Mouse (Mus musculus): Measurements from ENCODE around the gene Sez6l.

The Sez6l gene

DNA sequence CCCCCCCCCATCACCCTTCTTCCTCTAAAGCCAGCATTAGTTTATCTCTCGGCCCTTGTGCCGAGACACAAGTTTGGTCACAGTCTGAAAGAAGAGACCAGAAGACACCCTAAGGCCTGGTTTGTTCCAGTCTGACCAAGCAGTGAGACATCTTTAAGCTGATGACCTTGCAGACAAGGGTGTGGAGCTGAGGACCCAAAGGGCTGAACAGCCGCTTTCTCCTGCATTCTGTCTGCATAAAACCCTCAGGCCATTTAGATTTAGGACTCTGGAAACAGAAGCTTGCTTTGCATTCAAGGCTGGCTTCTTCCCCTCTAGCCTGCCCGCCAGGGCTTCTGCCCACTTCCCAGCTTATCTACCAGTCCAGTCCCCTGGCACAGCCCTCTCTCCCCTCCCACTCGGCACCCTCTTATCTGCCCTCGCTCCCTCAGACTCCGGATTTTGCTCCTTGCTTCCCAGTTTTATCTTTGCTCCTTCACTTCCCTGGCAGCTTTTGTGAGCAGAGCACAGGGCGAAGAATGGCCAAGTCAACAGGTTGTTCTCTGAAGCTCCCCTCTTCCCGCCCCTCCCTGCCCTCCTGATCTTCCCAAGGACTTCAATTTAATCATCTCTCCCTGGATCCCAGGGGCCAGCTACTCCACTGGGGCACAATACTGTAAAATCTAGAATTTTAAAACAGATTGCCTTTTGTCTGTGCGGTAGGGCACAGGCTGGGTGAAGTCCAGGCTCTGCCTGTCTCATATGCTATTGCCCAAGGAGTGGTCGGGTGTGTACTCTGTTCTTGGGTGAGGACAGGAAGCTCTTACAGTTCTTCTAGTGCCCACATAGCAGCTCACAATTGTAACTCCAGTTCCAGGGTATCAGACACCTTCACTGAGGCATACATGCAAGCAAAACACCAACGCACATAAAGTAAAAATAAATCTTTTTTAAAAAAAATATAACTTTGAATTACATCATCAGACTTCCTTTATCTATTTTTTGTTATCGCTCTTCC, 77.8 kb downstream of the Sez6l start:
- DNase-seq (ENCODE audit: low spot score) = no peak

DNA sequence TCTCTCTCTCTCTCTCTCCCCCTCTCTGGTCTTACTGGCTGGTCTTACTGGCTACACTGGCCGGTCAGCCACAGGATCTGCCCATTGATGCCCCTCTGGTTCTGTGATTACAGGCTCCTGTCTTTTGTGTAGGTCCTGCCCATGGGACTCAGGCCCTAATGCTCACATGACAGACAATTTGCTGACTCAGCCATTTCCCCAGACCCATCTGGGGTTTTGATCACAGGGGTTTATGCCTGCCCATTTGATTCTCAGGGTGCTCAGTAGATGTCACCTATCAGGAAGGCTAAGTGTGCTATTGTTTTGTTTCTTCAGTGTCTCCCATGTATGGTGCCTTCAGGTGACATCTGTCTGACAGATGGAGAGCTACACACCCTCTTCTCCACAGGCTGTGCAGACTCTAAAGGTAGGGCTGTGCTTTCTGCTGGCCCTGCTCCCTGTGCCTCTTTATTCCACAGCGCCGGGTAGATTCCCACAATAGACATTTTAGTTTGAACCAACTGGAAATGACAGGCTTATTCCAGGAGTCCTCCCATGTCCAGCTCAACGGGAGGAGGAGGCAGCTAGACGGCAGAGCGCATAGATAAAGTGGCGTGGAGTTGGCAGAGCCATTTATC, 80.1 kb downstream of the Sez6l start:
- DNase-seq (ENCODE audit: low spot score) = no peak

DNA sequence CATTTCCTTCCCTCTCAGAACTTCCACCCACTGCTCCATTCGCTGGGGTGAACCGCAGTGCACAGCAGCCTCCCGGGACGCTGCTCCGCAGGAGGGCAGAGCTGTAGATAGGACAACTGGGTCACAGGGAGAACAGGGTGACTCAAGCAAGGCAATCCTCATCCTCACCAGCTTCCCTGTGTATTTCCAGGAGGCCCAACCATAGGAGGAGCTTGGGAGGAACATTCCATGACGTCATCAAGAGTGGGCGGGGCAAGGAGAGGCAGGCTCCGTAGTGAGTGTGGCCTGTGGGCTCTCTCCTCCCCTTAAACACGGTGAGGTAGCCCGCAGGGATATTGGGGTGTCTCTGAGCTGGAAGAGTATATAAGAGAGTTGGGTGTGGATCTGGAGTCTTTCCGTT, 83.5 kb downstream of the Sez6l start:
- peak; percentile 82 for DNase-seq (ENCODE audit: low spot score)

DNA sequence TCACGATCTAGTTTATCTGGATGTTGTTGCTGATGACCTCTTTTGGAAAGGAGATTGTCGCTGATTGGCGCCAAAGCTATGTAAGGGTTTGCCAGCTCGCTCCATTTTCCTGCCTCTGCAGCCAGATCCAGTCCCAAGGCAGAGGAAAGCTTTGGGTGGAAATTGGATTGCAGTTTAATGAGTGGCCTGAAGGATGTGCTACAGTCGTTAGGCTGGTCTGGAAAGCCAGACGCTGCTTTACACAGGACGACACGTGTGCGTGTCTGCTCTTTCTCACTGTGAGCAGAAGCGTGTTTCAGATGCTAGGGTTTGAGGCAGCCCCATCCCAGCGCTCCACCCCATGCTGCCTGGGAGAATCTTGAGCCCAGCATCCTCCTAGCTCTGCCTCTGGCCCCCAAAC, 85.5 kb downstream of the Sez6l start:
- peak; percentile 54 for DNase-seq (ENCODE audit: low spot score)

DNA sequence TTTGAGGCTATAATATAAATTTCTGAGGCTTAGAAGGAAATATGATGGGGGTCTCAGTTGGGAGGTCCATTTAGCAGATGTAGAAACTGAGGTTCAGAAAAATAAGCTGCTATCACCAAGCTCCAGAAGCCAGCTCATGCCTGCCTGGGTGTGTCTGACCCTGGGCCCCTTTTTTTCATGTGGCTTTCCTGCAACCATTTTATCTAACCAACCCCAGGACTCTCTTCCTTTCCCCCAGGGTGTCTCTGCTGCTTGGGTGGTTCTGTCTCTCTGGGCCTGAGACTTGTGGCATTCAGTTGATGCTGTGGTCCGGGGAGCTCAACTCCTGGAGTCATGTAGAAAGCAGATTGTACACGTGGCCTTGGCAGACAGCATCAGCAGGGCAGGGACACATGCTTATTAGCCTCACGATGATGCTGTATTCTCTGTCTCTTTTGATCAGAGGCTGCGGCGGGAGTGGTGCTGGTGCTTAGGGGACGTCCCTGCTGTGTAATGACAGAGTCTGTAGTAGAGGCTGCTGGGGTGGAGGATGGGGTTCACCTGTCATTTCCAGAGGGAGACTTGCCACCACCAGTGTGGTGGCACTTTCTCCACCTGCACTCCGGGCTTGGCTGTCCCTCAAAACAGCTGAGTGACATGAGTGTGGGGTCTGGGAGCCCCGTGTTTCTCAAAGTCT, 88.7 kb downstream of the Sez6l start:
- DNase-seq (ENCODE audit: low spot score) = no peak

DNA sequence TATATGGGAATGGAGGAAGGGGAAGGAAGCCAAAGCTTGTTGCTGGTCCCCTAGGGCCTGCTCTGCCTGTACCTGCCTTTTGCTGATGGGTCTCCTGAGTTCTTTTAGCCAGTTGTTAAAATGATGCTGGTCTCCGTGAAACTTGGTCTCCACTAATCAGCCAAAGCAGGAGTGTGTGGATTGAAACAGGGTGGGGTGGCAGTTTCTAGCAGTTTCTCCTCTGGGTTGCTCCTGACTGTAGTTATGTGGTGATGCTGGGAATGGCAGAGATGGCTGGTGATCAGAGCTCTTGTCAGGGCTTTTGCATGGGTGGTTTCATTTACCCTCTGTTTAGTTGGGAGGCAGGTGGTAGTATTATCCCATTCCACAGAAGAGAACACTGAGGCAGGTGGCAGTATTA, 89.5 kb downstream of the Sez6l start:
- no peak for DNase-seq (ENCODE audit: low spot score)

DNA sequence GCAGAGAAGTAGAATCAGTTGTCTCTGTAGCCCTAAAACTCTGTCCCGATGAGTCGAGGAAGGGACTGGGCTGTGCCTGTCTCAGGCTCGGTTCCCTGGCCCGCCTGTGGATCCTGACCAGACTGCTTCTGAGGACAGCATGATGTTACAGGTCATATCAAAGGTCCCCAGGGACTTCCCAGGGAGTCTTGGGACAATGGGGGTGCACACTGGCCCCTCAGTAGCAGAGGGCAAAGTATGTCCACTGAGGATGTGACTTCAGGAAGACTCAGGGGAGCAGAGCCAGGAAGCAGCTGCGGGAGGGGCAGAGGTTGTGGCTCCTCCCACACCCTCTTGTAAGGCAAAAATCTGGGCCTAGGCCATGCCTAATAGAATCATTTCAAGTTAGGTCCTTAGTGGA, 90.6 kb downstream of the Sez6l start:
- no peak for DNase-seq (ENCODE audit: low spot score)

DNA sequence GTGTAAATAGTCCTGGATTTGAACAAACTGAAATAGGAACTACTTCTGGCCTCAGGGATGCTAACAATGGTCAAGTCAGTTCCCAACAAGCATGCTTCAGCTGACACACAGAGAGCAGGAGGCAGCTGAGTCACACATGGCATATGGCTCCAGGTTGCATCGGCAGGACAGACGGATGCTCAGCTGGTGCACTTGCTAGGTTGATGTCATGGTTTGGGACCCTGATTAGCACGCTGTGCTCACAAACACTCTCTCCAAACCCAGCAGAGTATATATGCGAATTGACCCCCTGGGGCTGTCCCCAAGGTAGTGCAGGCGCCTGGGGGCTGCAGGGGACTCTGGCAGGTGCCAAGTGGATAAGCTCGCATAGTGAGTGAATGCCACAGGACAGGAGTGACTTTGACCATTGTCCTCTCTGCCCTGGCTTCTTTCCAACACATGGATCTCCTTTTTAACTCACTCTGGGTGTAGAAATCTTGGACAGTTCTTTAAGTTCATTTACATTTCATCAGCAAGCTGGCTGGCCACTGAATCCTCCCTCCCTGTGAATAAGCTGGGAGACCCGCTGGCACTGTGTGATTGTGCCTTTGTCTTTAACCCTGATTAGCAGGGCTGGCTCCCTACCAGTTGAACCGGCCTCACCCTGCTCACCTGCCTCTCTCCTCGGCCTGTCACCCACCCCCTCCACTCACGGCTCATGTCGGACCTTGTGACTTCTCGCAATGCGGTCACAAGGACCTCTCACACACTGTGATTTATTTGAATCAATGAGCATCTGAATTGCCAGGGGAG, 91.9 kb downstream of the Sez6l start:
- no peak for DNase-seq (ENCODE audit: low spot score)

DNA sequence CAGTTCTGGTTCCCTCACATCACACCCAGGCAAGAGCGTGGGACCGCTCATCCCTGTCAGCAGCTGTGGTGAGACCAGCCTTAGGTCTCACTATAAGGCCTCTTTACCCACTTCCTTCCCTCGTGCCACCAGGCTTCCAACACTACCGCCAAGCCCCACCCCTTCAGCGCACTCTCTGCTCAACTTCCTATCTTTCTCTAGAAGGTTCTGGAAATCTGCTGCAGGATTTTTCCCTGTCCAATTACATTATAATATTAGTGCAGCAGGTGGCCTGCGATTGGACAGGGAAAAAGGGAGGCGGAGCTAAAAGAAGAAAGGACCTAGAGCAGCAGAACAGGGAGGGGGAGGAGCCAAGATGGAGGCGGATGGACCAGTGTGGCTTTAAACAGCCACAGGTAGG, 94.0 kb downstream of the Sez6l start:
- DNase-seq (ENCODE audit: low spot score) = no peak

DNA sequence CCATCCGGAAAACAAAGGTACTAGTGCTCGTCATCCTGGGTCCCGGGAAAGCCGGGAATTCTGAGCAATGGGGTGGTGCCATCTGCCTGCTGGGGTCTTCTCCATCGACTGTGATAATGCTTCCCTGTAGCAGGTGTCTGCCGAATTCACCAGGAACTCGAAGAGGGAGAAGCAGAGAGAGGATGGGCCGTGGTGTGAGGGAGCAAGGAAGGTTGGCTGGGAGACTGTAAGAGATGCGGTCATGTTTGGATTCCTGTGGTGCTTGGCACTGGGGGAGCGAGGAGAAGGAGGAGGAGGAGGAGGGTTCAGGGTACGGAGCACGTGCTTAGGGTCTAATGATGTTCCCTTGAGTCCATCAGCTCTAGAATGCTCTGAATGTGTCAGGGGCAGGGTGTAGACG, 94.4 kb downstream of the Sez6l start:
- no peak for DNase-seq (ENCODE audit: low spot score)

DNA sequence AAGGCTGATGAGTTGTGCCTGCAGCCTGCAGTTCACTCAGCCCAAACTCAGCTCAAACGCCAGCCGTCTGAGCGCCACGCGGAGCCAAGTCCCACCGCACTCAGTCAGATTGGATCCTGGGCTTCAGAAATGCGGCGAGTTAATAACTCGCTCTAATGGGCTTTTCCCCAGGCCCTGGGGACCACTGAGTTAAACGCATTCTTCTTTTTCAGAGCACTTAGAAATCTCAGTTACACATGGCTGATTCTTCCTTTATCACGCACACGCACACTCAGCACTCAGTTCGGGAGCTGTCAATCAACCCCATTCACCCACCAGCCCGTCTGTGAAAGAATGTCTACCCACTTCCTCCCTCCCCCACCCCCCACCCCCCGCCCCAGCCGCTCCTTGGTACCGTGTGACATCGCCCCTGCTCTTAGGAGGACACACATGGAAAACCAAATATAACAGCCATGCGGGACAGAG, 95.0 kb downstream of the Sez6l start:
- peak; percentile 42 for DNase-seq (ENCODE audit: low spot score)

DNA sequence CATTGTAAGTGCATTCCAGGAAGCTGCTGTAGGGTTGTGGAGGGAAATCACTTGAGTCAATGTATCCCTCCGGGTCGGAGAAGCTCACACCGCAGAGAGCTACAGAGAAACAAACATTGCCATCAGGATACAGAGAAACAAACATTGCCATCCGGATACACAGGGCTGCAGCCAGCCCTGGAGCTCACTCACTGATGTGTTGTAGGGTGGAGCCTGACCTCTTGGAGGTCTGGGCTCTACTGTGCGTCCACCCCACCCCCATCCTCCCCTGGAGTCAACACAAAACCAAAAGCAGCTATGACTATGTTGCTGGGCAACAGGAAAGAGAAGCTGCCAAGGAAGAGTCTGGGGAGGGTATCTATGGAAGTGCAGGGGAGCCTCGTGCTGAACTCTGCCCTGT, 103.5 kb downstream of the Sez6l start:
- peak; percentile 33 for DNase-seq (ENCODE audit: low spot score)

DNA sequence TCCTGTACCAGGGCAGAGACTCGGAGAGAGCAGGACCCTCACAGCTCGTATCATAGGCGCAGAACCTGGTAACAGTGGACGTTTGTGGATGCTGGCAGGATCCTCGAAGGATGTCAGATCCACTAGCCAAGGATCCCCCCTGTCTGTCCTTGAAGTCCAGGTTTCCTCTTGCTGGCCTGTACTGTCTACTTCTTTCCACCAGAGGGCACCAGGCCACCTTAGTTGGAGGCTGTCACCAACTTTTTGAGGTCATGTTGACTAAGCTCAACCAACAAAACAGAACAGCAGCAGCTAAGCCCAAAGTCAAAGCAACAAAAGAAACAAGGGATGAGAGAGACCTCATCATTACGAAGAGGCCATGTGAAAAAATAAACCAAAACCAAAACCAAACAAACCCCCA, 106.8 kb downstream of the Sez6l start:
- DNase-seq (ENCODE audit: low spot score) = peak; percentile 65

DNA sequence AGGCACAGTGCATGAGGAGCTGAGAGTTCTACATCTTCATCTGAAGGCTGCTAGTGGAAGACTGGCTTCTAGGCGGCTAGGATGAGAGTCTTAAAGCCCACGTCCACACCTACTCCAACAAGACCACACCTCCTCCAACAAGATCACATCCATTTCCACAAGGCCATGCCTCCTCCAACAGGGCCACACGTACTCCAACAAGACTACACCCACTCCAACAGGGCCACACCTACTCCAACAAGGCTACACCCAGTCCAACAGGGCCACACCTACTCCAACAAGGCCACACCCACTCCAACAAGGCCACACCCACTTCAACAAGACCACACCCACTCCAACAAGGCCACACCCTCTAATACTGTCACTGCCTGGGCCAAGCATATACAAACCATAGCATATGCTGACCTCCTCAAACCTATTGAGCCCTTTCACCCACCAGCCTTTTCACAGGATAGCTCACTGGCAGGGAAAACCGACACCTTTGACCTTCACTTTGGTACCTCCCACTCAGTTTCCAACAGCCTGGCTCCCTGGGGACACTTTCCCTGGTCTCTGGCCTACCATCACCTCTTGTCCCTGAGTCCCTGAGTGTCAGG, 107.9 kb downstream of the Sez6l start:
- DNase-seq (ENCODE audit: low spot score) = no peak

DNA sequence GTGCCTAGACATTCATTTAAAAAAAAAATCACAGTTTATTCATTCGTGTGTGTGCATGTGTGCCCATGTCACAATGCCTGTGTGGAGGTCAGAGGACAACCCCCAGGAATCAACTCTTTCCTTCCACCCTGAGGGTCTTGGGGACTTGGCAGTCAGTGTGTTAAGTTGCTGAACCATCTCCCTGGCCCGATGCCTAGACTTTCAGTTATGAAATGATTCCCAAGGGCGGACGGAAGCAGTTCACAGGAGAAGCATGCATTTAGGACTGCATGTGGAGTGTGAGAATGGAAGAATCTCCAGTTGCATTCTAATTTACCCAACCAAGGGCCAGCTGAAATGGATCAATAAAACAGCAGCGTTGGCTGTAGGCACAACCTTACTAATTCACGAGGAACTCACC, 110.7 kb downstream of the Sez6l start:
- DNase-seq (ENCODE audit: low spot score) = no peak

DNA sequence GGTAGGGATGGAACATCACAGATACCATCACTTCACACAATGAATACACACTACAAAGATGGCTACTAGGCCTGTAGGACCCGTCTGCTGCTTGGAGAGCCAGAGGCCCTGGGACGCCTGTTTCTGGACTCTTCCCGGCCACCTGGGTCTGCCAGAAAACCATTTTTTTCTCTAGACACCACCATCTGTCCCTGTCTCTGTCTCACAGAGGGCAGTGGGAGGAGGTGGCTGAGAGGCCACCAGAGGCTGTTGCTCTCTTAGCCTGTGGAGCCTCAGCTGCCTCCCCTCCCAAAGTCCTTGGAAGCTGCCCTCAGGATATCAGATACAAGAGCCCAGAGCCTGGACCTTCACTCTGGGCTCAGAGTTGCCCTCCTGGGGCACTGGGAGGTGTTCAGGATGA, 117.1 kb downstream of the Sez6l start:
- DNase-seq (ENCODE audit: low spot score) = no peak

DNA sequence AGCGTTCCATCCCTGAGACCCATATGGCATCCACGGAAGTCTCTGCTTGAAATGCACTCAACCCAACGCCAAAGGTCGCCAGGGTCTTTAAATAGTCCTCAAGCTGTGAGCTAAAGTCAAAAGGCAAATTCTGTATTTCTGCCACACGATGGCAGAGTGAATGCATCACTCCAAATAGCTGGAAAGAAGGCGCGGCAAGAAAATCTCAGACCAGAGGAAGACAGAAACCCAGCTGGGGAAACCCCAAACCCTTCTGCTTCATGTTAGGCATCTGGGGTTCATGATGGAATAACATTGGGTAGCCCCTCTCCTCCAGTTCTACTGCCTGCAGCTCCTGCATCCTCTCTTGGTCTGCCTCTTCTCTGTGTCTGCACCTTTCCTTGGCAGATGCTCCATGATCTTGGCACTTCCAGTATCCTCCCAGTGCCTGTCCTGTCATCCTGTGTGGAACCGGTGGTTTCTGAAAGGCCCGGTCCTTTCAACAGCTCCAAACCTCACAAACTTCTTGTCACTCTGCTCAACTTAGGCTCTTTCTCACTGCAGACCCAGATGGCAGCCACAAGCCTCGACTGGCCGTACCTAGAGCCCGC, 121.9 kb downstream of the Sez6l start:
- peak; percentile 48 for DNase-seq (ENCODE audit: low spot score)

DNA sequence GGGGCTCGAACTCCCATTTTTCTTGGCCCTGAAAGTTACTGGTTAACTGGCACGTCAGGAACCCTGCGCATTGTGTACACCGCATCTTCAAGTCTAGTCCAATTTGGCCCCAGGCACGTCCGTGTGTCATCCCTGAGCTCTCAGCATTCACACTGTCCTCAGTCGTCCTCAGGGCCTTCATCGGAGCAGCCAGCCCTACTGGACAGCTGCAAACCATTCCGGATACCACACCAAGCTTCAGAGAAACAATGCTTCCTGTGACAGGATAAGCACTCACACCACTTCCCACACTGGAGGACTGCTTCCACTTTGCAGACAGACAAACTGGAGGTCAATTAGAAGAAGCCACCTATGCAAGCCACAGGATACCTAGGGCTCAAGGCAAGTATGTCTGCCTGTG, 123.9 kb downstream of the Sez6l start:
- DNase-seq (ENCODE audit: low spot score) = no peak

DNA sequence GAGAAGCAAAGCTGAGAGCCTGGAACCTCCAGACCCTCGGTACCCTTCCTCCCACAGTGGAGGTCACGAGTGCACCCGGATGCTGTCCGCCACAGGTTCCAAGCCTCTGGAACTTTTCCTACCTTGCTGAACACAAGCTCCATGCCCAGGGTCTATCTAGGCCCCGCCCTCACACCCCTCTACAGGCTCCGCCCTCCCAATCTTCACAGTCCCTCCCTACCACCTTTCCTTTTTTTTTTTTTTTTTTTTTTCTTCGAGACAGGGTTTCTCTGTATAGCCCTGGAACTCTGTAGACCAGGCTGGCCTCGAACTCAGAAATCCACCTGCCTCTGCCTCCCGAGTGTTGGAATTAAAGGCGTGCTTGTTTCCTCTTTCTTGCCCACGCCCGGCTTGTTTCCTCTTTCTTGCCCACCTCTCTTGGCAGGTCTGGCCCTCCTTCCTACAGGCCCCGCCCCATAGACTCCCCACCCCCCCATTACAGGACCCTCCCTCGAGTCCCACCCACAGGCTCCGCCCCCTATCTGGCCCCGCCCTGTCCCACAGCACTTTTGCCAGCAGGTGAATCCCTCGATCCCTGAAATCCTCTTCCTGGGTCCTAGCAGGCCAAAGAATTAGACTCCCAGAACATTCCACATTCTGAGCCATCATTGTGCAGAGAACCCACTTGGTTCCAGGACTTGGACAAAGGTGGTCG, 128.1 kb downstream of the Sez6l start, which contains the start of gene Gm6588:
TSS of gene Gm6588 (plus strand) at position 680 of the 694 bp plus-strand sequence.
- DNase-seq (ENCODE audit: low spot score) = no peak

DNA sequence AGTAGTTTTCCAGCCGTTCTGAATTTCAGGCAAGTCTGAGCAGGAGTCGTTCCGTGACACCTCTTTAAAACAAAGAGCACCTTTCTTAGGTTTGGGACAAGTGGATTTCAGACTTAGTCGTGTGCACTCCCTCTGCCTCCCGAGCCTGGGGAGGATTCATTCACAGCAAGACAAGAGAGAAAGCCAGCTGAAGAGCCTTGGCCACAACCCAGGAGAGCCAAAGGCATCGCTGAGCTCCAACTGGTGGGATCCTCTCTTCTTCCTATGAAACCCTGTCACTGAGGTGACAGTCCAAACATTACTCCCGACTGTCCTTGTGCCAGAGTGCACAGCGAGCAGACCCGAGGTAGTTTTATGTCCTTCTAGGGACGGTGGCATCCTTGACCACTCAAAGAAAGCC, 138.4 kb downstream of the Sez6l start:
- no peak for DNase-seq (ENCODE audit: low spot score)

Measured in embryo, embryonic 10.5 days (tissue).